Mouse (Mus musculus): ENCODE data around the gene Aco2. TPM values are rescaled to one million over a fixed set of nuclear protein-coding genes. Genes with fewer than 3 reads are reported as not detected.

The Aco2 gene
- total RNA-seq (2021), result 1,000 to 10,000 TPM; 1,155 to 1,439 TPM
- long read RNA-seq, experiment 1, transcript Aco2-201 (18 exons, 2,918 nt), result major isoform, 2,723 of 3,028 reads
- long read RNA-seq, experiment 1, partial matches to known transcripts, result 248 of 3,028 reads
- long read RNA-seq, experiment 1, other reads (novel, unspliced or antisense), result 55 of 3,028 reads
- long read RNA-seq, experiment 2, transcript Aco2-201 (18 exons, 2,918 nt), result major isoform, 2,881 of 3,183 reads
- long read RNA-seq, experiment 2, partial matches to known transcripts, result 236 of 3,183 reads
- long read RNA-seq, experiment 2, other reads (novel, unspliced or antisense), result 65 of 3,183 reads

DNA sequence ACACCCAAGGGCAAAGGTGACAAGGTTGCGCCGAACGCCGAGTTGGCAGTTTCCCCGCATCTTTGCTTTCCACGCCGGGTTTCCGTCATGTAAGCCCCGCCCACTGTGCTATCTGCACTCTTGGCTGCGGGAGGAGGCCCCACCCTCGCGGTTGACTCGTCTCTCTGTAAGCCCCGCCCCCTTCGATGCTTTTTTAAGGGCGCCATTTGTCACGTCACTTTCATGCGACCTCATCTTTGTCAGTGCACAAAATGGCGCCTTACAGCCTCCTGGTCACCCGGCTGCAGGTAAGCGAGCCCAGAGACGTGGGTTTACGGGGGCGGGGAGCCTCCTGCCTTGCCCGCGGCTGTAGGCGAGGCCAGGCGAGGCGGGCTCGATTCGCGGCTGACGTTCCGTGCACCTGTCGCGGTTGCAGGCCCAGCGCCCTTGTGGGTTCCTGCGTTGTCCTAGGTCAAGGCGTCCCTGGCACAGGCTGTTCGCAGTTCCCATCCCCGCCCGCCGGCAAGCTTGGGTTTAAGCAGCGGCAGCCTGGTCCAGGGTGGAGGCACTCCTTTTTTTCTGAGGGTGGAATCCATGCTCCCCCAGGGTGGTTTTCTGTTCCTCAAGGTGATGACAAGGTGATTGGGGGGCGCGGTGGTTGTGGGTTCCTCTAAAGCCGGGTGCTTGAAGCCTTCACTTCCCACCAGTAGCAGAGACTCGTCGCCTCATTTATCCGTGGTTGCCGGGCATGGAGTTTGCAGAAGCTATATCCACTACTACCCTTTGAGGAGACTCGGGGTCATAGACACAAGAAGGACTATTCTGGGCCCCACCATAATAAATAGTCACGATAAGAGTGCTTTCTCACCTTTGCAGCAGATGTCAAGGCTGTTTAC, at the start of gene Aco2:
Aco2 (plus strand) TSS at position 48 of the 875 bp plus-strand sequence.
- peak within 1 kb of the TSS; percentile 96 for H3K27ac ChIP-seq
- DNase-seq, result peak; percentile 99
- TF ChIP-seq CTCF (IDR thresholded peaks at IDR 0.05), result no peak
- H3K4me3 ChIP-seq, result peak within 1 kb of the TSS; percentile 97
- intact Hi-C loops (cut with DNase I), result loop anchor here (5.0 kb wide), 2 partner anchors 35 to 40 kb away; no protein-coding TSS in a partner anchor

DNA sequence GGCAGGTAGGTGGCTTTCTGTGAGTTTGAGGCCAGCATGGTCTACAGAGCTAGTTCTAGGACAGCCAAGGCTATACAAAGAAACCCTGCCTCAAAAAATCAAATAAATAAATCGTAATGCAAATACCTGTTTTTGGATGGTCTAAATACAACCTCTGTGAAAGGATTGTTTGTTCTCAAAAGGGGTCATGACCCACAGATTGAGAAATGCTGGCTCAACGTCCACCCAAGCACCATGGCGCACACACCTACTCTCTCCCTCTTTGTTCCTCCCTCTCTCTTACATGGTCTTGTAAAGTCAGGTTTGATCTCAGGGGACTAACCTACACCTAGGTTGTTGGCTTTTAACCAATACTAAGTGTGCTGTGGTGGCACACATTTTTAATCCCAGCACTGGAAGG, 49.5 kb upstream of the Aco2 start:
- no peak for DNase-seq
- Histone ChIP-seq H3K27ac (no peak overlapping the region), H3K4me3 (no peak overlapping the region)
- TF ChIP-seq CTCF (IDR thresholded peaks at IDR 0.05), result no peak
- intact Hi-C loops (cut with DNase I), result no loop called here

DNA sequence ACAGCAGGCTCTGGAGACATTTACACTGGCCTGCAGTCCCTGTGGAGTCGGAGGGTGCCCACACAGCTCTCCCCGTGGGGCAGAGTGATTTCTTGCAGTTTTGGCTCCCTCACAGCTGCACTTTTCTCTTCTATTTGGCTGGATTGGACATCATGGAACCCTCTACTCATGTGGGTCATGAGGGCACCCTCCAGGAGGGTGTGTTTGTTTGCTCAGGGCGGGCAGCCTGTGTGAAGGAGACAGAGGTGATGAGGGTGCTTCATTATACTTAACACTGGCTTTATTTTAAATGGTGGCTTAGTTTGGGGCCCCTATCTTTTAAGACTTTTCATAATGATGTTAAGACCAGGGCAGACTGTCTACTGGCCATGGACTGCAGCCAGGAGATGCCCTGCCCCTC, 47.3 kb upstream of the Aco2 start:
- H3K27ac ChIP-seq, result peak overlapping the region; percentile 52; the same call in 1 of the 2 replicates
- no peak overlapping the region for H3K4me3 ChIP-seq
- intact Hi-C loops (cut with DNase I), result loop anchor here (5.0 kb wide), 1 partner anchor 167 kb away; no protein-coding TSS in a partner anchor
- DNase-seq, result peak; percentile 15
- TF ChIP-seq CTCF (IDR thresholded peaks at IDR 0.05), result no peak

DNA sequence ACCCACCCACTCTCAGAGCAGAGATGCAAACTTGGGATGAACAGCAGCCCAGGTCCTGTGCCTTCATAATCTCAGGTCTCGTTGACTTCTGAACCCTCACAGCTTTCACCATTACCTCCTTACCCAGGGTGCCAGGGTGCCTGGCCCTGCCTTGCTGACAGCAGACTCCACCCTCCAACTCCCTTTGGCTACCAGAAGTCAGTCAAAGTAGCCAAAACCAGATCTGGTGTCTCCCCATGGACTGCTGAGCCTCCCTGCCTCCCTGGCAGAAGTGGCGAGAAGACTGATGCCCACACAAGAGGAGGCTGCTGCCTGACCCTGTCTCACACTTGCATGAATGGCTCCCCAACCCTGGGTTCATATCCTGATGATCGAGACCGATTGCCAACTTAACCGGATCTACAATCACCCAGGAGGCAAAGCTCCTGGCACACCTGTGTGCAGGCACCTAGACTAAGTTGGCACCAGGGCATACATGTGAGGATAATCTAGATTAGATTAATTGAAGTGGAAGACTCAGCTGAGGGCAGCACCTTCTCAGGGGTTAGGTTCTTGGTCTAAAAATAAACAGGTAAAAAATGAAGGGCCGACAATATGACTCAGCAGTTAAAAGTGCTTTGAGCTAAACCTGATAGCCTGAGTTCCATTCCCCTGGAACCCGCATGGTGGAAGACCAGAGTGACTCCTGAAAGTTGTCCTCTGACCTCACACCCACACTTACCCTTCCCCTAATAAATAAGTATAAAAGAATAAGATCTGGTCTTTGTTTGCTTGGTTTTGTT, 43.5 kb upstream of the Aco2 start:
- DNase-seq, result peak; percentile 73
- Histone ChIP-seq H3K4me3 (no peak overlapping the region), H3K27ac (peak overlapping the region; percentile 96)
- intact Hi-C loops (cut with DNase I), result loop anchor here (5.0 kb wide), 1 partner anchor 164 kb away; no protein-coding TSS in a partner anchor
- no peak for TF ChIP-seq CTCF (IDR thresholded peaks at IDR 0.05)

DNA sequence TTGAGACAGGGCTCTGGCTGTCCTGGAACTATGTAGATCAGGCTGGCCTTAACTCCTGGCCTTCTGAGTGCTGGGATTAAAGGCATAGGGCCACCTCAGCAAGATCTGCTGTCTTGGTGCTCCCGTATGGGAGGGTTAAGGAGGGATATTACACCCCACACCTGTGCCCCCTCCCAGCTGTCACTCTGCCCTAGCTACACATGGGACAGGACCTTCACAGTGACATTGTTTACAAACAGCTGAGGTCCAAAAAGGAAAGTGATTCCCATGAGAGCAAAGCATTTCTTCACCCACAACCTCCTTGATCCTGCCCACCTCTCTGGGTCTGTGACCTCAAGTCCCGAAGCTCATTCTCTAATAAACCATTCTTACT, 42.9 kb upstream of the Aco2 start:
- DNase-seq, result peak; percentile 57
- Histone ChIP-seq H3K27ac (peak overlapping the region; percentile 96), H3K4me3 (no peak overlapping the region)
- TF ChIP-seq CTCF (IDR thresholded peaks at IDR 0.05), result no peak
- intact Hi-C loops (cut with DNase I), result loop anchor here (5.0 kb wide), 1 partner anchor 163 kb away; no protein-coding TSS in a partner anchor

DNA sequence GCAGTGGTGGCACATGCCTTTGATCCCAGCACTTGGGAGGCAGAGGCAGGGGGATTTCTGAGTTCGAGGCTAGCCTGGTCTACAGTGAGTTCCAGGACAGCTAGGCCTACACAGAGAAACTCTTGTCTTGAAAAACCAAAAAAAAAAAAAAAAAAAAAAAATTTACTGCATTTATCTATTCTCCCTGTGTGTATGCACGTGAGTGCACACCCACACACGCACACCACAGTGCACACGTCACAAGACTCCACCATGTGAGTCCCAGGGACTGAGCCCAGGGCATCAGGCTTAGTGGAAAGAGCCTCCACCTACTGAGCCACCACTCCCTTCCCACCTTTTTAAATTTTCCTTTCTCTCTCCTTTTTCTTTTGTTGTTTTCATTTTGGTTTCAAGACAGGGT, 41.6 kb upstream of the Aco2 start:
- intact Hi-C loops (cut with DNase I), result loop anchor here (2.0 to 5.0 kb wide), 2 partner anchors 42 to 78 kb away; partner anchors contain the start of genes Aco2 and Phf5a
- peak; percentile 20 for DNase-seq
- Histone ChIP-seq H3K27ac (peak overlapping the region; percentile 96), H3K4me3 (no peak overlapping the region)
- no peak for TF ChIP-seq CTCF (IDR thresholded peaks at IDR 0.05)

DNA sequence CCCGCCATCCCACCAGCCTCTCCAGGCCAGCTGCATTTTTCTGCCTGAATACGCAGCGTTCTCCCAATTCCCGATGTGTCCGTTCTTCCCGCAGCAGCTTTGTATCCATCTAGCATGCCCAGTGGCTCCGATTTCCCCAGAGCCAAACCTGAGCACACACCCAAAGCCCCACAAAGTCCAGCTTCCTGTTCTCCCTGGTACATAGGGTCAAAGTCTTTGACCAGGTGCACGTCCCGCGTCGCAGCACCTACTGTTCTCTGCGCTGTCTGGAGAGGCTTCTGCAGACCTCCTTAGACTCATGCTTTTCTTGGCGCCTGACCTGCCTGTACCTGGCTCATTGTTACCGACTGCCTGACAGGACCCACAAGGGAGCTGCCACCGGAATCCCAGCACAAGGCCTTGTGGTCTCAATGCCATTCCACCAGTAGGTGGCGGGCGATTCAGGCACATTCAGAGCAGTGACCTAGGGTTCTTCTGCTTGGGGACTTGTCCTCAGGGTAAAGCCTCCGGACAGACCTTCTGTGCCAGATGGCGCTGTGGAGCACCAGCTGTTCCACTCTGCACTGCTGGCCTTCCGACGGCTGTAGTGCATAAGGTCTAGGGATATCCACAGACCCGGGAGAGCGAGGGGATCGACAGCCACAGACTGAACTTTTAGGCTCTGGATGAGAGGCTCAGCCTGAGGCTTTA, 40.8 kb upstream of the Aco2 start:
- intact Hi-C loops (cut with DNase I), result loop anchor here (2.0 to 5.0 kb wide), 2 partner anchors 41 to 78 kb away; partner anchors contain the start of genes Aco2 and Phf5a
- TF ChIP-seq CTCF (IDR thresholded peaks at IDR 0.05), result peak; percentile 93
- Histone ChIP-seq H3K4me3 (peak overlapping the region; percentile 47), H3K27ac (peak overlapping the region; percentile 96)
- DNase-seq, result peak; percentile 96

DNA sequence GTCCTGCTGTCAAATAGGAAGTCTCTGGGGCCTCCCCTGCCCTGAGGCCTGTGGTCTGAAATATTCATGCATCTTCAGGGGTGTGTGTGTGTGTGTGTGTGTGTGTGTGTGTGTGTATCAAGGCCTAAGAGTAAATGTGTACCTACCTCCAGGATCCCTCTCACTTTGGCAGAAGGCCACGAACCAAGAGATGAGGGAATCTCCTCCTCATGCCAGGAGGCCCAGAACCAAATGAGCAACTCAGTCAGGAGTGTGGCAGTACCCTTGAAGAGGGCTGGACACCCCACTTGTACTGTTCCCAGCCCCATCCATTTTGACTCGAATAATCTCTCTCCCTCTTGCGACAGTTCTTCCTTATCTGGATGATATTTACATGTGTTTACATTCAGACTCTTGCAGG, 39.9 kb upstream of the Aco2 start:
- Histone ChIP-seq H3K4me3 (no peak overlapping the region), H3K27ac (peak overlapping the region; percentile 96)
- DNase-seq, result peak; percentile 64
- TF ChIP-seq CTCF (IDR thresholded peaks at IDR 0.05), result no peak
- intact Hi-C loops (cut with DNase I), result loop anchor here (5.0 kb wide), 1 partner anchor 40 kb away; the partner anchor contains the start of genes Aco2 and Phf5a

DNA sequence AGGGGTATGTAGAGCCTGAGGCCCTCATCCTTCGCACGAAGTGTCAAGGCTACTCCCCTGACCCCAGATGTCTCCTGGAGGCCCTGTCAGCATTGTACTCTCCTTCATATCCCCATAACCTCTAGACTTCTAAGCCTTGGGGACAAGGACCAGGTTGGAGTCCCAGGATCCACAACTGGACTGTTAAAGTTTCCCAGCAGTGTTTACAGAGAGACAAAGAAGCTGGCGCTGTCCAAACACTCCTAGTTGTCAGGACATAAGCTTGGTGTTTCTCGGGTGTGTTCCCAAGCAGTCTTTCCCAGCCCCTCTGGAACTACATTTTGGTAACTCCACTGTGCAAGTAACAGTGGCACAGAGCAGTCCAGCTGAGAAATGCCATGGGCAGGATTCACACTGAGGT, 38.6 kb upstream of the Aco2 start:
- peak; percentile 34 for DNase-seq
- TF ChIP-seq CTCF (IDR thresholded peaks at IDR 0.05), result no peak
- Histone ChIP-seq H3K27ac (peak overlapping the region; percentile 96), H3K4me3 (peak overlapping the region; percentile 62)
- intact Hi-C loops (cut with DNase I), result loop anchor here (5.0 kb wide), 1 partner anchor 39 kb away; the partner anchor contains the start of genes Aco2 and Phf5a

DNA sequence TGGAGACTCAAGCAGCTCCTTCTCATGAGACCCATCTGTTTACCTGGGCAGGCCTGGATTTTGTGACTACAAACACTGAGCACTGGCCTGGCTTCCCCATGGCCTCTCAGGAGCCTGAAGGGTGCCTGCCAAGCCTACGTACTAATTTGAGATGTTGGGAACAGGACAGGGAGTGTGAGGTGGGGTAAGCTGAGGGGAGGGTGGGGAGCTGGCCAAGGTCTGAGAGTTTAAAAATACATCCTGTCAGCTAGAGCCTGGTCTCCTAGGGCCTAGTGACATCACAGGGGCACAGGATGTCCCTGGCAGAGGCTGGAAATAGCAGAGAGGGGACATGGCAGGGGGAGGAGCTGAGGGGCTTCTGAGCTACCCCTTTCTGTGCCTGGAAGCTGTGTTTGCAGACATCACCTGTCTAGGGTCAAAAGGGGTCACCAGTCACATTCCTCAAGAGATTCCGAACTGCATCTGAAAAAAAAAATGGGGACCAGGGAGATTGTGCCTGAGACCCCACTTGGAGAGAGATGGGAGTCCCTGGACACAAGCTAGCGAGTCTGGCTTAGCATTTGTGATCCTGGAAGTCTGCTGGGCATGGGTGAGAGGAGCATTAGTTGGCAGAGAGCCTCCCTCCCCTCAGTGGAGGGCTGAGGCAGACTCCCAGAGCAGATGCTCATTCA, 37.8 kb upstream of the Aco2 start:
- peak; percentile 91 for DNase-seq
- Histone ChIP-seq H3K27ac (peak overlapping the region; percentile 96), H3K4me3 (peak overlapping the region; percentile 62)
- intact Hi-C loops (cut with DNase I), result loop anchor here (5.0 kb wide), 1 partner anchor 38 kb away; the partner anchor contains the start of genes Aco2 and Phf5a
- no peak for TF ChIP-seq CTCF (IDR thresholded peaks at IDR 0.05)

All from gastrocnemius, adult 2 months (tissue).